Mouse (Mus musculus) lung, adult 2 months (tissue): Measurements from ENCODE around the gene Sstr4. TPM values are rescaled to one million over a fixed set of nuclear protein-coding genes. Genes with fewer than 3 reads are reported as not detected.

Source experiments
- DNase-seq: peaks from one replicate; pipeline ENCODE4 v3.0.0; 2022
- H3K4me1 ChIP-seq: fragments of 200-500 bp; 2 replicates; pipeline ENCODE4 v1.6.1; 2011; ENCODE audit warnings: low read length; ENCODE audit not compliant: control insufficient read depth, insufficient read depth
- H3K4me3 ChIP-seq: fragments of 200-500 bp; replicated peaks from 2 replicates; pipeline ENCODE3; 2011; ENCODE audit warnings: low read depth, mild to moderate bottlenecking, control low read depth, low read length; ENCODE audit errors: extremely low read depth
- CTCF ChIP-seq: fragments of 200-500 bp; IDR thresholded peaks from 2 replicates; pipeline ENCODE4 v1.5.1; 2011; ENCODE audit warnings: mild to moderate bottlenecking, low read length, control low read depth; ENCODE audit not compliant: insufficient read depth
- POLR2A ChIP-seq: fragments of 200-500 bp; IDR thresholded peaks from 2 replicates; pipeline ENCODE4 v1.6.1; 2011; ENCODE audit warnings: low read depth, mild to moderate bottlenecking, control low read depth, low read length, borderline replicate concordance; ENCODE audit errors: extremely low read depth
- WGBS: fragments of 180-500 bp; shearing (Covaris S2); methylation state at CpG from one replicate; pipeline ENCODE4 v1.1.7; 2018; 5-methylcytosine and 5-hydroxymethylcytosine counted together
- polyA plus RNA-seq: library from polyadenylated mRNA; depleted of rRNA; stranded (reverse); fragments of >200 nt; gene quantifications from 2 replicates; pipeline ENCODE4 v1.2.3, GENCODE M21; 2012; rRNA removed

Gene Sstr4
- polyA plus RNA-seq, 1 experiment, result 8.3 TPM

DNA sequence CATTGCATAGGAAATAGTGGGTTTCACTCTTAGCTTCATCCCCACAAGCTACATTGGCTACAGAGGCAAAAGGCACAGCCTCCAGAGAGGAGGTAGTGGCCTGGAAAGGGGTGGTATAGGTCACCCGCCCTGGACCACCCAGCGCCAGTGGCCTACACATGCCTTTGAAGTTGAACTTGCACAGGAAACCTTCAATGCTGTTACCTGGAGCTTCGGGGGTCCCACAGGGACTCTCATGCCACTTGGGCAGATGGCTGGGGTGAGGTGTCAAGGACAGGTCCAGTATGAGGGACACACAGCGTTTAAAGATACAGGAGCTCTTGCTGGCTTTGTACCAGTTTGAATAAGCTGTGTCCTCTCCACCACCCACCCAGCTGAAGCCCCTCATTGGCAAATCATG is 47.6 kb downstream of the Sstr4 start:
- TF ChIP-seq CTCF (no peak), POLR2A (no peak; the same call in 1 of the 2 replicates)
- WGBS, result 53% methylated on average over 4 of the region's 4 CpGs
- H3K4me1 ChIP-seq, result 0 out of 2 replicates have a peak, but pooled peaks cover 2% of the 10 kb centered on the region
- peak; percentile 18 for DNase-seq
- peak overlapping the region; percentile 81 for H3K4me3 ChIP-seq

DNA sequence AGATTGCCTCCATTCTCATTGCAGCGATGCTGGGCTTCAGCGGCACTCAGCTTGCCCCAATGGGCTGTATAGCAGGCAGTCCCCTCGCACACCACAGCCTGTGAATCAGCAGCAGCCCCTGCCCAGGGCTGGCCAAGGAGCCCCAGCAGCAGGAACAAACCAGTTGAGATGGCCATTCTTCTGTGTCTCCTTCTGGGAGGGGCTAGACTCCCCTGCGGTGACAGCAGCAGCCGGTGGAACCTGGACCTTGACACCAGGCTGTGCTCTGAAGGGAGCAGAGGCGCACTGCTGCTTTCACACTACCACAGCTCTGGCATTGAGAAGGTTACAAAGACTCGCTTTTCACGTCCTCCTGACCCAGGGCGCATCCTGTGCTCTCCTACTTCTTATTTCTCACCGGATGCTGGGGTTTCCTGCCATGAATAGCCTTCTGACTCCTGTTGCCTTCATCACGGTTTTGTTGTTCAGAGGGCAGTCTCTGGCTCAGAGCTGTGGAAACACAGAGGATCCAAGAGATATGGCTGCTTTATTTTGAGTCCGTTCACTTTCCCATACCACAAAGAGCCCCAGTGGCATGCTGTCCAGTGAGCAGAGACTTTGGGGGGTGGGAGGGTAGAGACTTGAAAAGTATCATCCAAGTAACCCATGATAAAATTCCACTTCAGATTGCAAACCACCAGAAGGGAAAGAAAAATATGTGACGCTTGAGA is 48.3 kb downstream of the Sstr4 start, which contains the start of gene Cd93:
Gene Cd93 (minus strand): TSS at position 315 of the 710 bp plus-strand sequence.
- DNase-seq, result peak; percentile 54
- 36% methylated on average over 13 of the region's 13 CpGs for WGBS
- Histone ChIP-seq H3K4me3 (peak within 1 kb of the TSS; percentile 81), H3K4me1 (0 out of 2 replicates have a peak, but pooled peaks cover 2% of the 10 kb centered on the region)
- no peak for TF ChIP-seq CTCF
- TF ChIP-seq POLR2A, result peak; percentile 97

- no peak for DNase-seq
- TF ChIP-seq CTCF (no peak), POLR2A (no peak)
- WGBS, result 46% methylated on average over 1 of the region's 1 CpGs
- Histone ChIP-seq H3K4me3 (no peak overlapping the region), H3K4me1 (0 out of 2 replicates have a peak, but pooled peaks cover 2% of the 10 kb centered on the region)
Measured at GRCm38 (mm10) chr2:148444472-148444871, 49.3 kb downstream of the Sstr4 start.

- Histone ChIP-seq H3K4me1 (0 out of 2 replicates have a peak, but pooled peaks cover 2% of the 10 kb centered on the region), H3K4me3 (no peak overlapping the region)
- WGBS, result 94% methylated on average over 1 of the region's 1 CpGs
- no peak for DNase-seq
- no peak for TF ChIP-seq POLR2A
- no peak for TF ChIP-seq CTCF
Measured at GRCm38 (mm10) chr2:148445616-148446015, 50.5 kb downstream of the Sstr4 start.

Other genes with a start within 250 kb of the Sstr4 start
- 550 and 598 TPM in 2 replicates for gene Thbd, start 12.8 kb downstream of the Sstr4 start, polyA plus RNA-seq
- gene Cd93, start 48.2 kb downstream of the Sstr4 start, polyA plus RNA-seq, result 81.8 and 82.1 TPM in 2 replicates